Mouse (Mus musculus): ENCODE results near the gene Ear10. TPM values are rescaled to one million over a fixed set of nuclear protein-coding genes. Genes with fewer than 3 reads are reported as not detected.

Gene Ear10
- polyA plus RNA-seq, 1 experiment, result not detected

Other genes with a start within 250 kb of the Ear10 start
- gene Gm8165, start 246.4 kb downstream of the Ear10 start, polyA plus RNA-seq (2012; rRNA removed), result not detected in 2 replicates
- 0.68 and 0.72 TPM in 2 replicates for gene Gm7324, start 225.7 kb downstream of the Ear10 start, polyA plus RNA-seq (2012; rRNA removed)
- not detected in 2 replicates for gene Gm16506, start 196.1 kb downstream of the Ear10 start, polyA plus RNA-seq (2012; rRNA removed)
- not detected in 2 replicates for gene Gm6526, start 175.7 kb downstream of the Ear10 start, polyA plus RNA-seq (2012; rRNA removed)
- not detected in 2 replicates for gene Gm8180, start 138.8 kb downstream of the Ear10 start, polyA plus RNA-seq (2012; rRNA removed)
- 0.18 and 0.21 TPM in 2 replicates for gene Ear1, start 48.0 kb downstream of the Ear10 start, polyA plus RNA-seq (2012; rRNA removed)
- gene Gm8113, start 1.8 kb upstream of the Ear10 start, polyA plus RNA-seq (2012; rRNA removed), result 6.4 and 9.7 TPM in 2 replicates
- gene Ang5, start 33.5 kb upstream of the Ear10 start, polyA plus RNA-seq (2012; rRNA removed), result not detected in 2 replicates
- not detected in 2 replicates for gene Ang6, start 78.7 kb upstream of the Ear10 start, polyA plus RNA-seq (2012; rRNA removed)
- gene Ear2, start 179.1 kb upstream of the Ear10 start, polyA plus RNA-seq (2012; rRNA removed), result 0.12 and 0.14 TPM in 2 replicates
- not detected in 2 replicates for gene Gm3327, start 200.3 kb upstream of the Ear10 start, polyA plus RNA-seq (2012; rRNA removed)